ENCODE assay signal across 8 mouse cellular contexts in genomic region chr10:75950791-75951210, GRCm38 (mm10). TPM values are rescaled to one million over a fixed set of nuclear protein-coding genes. Genes with fewer than 3 reads are reported as not detected.
A peak's percentile ranks its signal among the peaks of the same experiment; 100 is the strongest.
DNase-seq lines count a peak whose midpoint lies in the region; ATAC-seq and TF ChIP-seq lines count a peak whose summit lies in the region.

No protein-coding gene starts in this region.

- H3K9ac ChIP-seq in heart, embryonic 13.5 days, result peak overlapping the region; percentile 83
- peak overlapping the region; percentile 40 for H3K9ac ChIP-seq in heart, postnatal 0 days (replicated peaks; ENCODE audit: low read depth, low read length)
- peak overlapping the region; percentile 41; the same call in 1 of the 2 replicates for H3K9ac ChIP-seq in liver, embryonic 11.5 days (ENCODE audit: low read depth, low read length)

- no peak overlapping the region for H3K27ac ChIP-seq in heart, embryonic 13.5 days (replicated peaks)
- H3K27ac ChIP-seq in heart, postnatal 0 days (ENCODE audit: low read depth), result no peak overlapping the region
- no peak overlapping the region for H3K27ac ChIP-seq in liver, embryonic 11.5 days (ENCODE audit: low read depth, low read length)

- no peaks in the 10 kb centered on the region for H3K9me3 ChIP-seq in heart, embryonic 13.5 days
- H3K9me3 ChIP-seq in heart, postnatal 0 days (replicated peaks; ENCODE audit: control insufficient read depth, low read length), result no peaks in the 10 kb centered on the region
- no peaks in the 10 kb centered on the region for H3K9me3 ChIP-seq in liver, embryonic 11.5 days (ENCODE audit: control insufficient read depth, low read length)

- peak; percentile 39 for ATAC-seq in heart, embryonic 13.5 days (ENCODE audit: extremely low read depth, insufficient number of reproducible peaks, low FRiP score, low TSS enrichment)
- peak; percentile 67 for ATAC-seq in heart, postnatal 0 days (ENCODE audit: insufficient read depth, low read depth)
- ATAC-seq in liver, embryonic 11.5 days (replicated peaks; ENCODE audit: low FRiP score), result peak; percentile 36

- peak overlapping the region; percentile 95 for H3K4me2 ChIP-seq in heart, embryonic 13.5 days
- H3K4me2 ChIP-seq in heart, postnatal 0 days (ENCODE audit: low read depth, low read length), result peak overlapping the region; percentile 94
- peak overlapping the region; percentile 81 for H3K4me2 ChIP-seq in liver, embryonic 11.5 days

- H3K36me3 ChIP-seq in heart, embryonic 13.5 days, result no peaks in the 10 kb centered on the region
- H3K36me3 ChIP-seq in heart, postnatal 0 days (replicated peaks; ENCODE audit: control insufficient read depth, insufficient read depth, low read length), result no peaks in the 10 kb centered on the region
- no peaks in the 10 kb centered on the region for H3K36me3 ChIP-seq in liver, embryonic 11.5 days (ENCODE audit: control insufficient read depth, insufficient read depth, low read length)

- intact Hi-C loops in left cerebral cortex, postnatal 25 days (cut with DNase I), result loop anchor here (1.0 to 5.0 kb wide), 5 partner anchors 54 to 364 kb away; no protein-coding TSS in a partner anchor

- under 1% methylated on average over 23 of the region's 23 CpGs for WGBS in heart, embryonic 13.5 days
- 2% methylated on average over 17 of the region's 23 CpGs for WGBS in heart, postnatal 0 days
- WGBS in liver, embryonic 11.5 days, result 5% methylated on average over 23 of the region's 23 CpGs

- no peak for TF ChIP-seq EP300 in heart, postnatal 0 days (IDR thresholded peaks at IDR 0.05; ENCODE audit: low read depth)

- peaks cover 56% of the 10 kb centered on the region for H3K27me3 ChIP-seq in heart, embryonic 13.5 days (replicated peaks)
- peaks cover 9% of the 10 kb centered on the region; the same call in 1 of the 2 replicates for H3K27me3 ChIP-seq in heart, postnatal 0 days (ENCODE audit: control insufficient read depth, insufficient read depth, low read length)
- H3K27me3 ChIP-seq in liver, embryonic 11.5 days (replicated peaks; ENCODE audit: control insufficient read depth, insufficient read depth, low read length), result peaks cover 10% of the 10 kb centered on the region

- no peak for DNase-seq in heart, postnatal 4 days
- DNase-seq in brain, adult 2 months (ENCODE audit: low read depth, low spot score), result peak; percentile 46
- DNase-seq in heart, postnatal 0 days (ENCODE audit: low spot score), result no peak
- DNase-seq in liver, embryonic 11.5 days (ENCODE audit: low spot score), result no peak
- peak; percentile 70 for DNase-seq in spleen, postnatal 36 days (ENCODE audit: low spot score in 2 of 2)
- no peak for DNase-seq in left cerebral cortex, postnatal 25 days (ENCODE audit: low spot score in 2 of 2)
- no peak for DNase-seq in urinary bladder, adult 2 months (ENCODE audit: low spot score)

- peaks cover 19% of the 10 kb centered on the region for H3K4me1 ChIP-seq in heart, embryonic 13.5 days
- peaks cover 6% of the 10 kb centered on the region; the same call in 1 of the 2 replicates for H3K4me1 ChIP-seq in heart, postnatal 0 days (ENCODE audit: control insufficient read depth, insufficient read depth)
- peaks cover 9% of the 10 kb centered on the region; the same call in 1 of the 2 replicates for H3K4me1 ChIP-seq in liver, embryonic 11.5 days (replicated peaks; ENCODE audit: control insufficient read depth, insufficient read depth, low read length)

- TF ChIP-seq CTCF in heart, postnatal 0 days (IDR thresholded peaks at IDR 0.05; ENCODE audit: low read depth), result no peak

- H3K4me3 ChIP-seq in heart, embryonic 13.5 days, result peak overlapping the region; percentile 58
- H3K4me3 ChIP-seq in heart, postnatal 0 days (ENCODE audit: low read depth, low read length), result peak overlapping the region; percentile 56
- peak overlapping the region; percentile 53 for H3K4me3 ChIP-seq in liver, embryonic 11.5 days (ENCODE audit: low read depth, low read length)

RNA-seq across cellular contexts. Expression of gene Gm5134, which starts 3.5 kb away (rescaled TPM):
- polyA plus RNA-seq in heart, embryonic 13.5 days (2015; fragmentation: Nextera tagmentation; extraction: Ambion mirVana), result not detected in 2 replicates
- total RNA-seq in heart, postnatal 4 days (2021), result not detected
- 4.9 TPM in 1 of 2 replicates, not detected in the other for total RNA-seq in heart, postnatal 0 days (2014; rRNA removed; ENCODE audit: low replicate concordance)
- polyA plus RNA-seq in heart, postnatal 0 days (2015; fragmentation: Nextera tagmentation; extraction: Ambion mirVana), result not detected in 2 replicates
- 0.06 and 0.22 TPM in 2 replicates for polyA plus RNA-seq in liver, embryonic 11.5 days (2014; fragmentation: Nextera tagmentation; extraction: Ambion mirVana)
- total RNA-seq in left cerebral cortex, postnatal 25 days (2021), result not detected
- 0.04 and 0.10 TPM in 2 replicates for polyA plus RNA-seq in urinary bladder, adult 2 months (2012; rRNA removed)

RNA-seq across cellular contexts. Expression of gene Vpreb3, which starts 7.9 kb away (rescaled TPM):
- polyA plus RNA-seq in heart, embryonic 13.5 days (2015; fragmentation: Nextera tagmentation; extraction: Ambion mirVana), result 0.25 and 0.41 TPM in 2 replicates
- total RNA-seq in heart, postnatal 4 days (2021), result not detected
- 1.3 TPM in 1 of 2 replicates, not detected in the other for total RNA-seq in heart, postnatal 0 days (2014; rRNA removed; ENCODE audit: low replicate concordance)
- polyA plus RNA-seq in heart, postnatal 0 days (2015; fragmentation: Nextera tagmentation; extraction: Ambion mirVana), result 0.22 and 0.73 TPM in 2 replicates
- 0.52 and 0.96 TPM in 2 replicates for polyA plus RNA-seq in liver, embryonic 11.5 days (2014; fragmentation: Nextera tagmentation; extraction: Ambion mirVana)
- not detected for total RNA-seq in left cerebral cortex, postnatal 25 days (2021)
- not detected in 2 replicates for polyA plus RNA-seq in urinary bladder, adult 2 months (2012; rRNA removed)

RNA-seq across cellular contexts. Expression of gene Gm867, which starts 10.3 kb away (rescaled TPM):
- 0.99 and 1.8 TPM in 2 replicates for polyA plus RNA-seq in heart, embryonic 13.5 days (2015; fragmentation: Nextera tagmentation; extraction: Ambion mirVana)
- not detected for total RNA-seq in heart, postnatal 4 days (2021)
- not detected in 2 replicates for total RNA-seq in heart, postnatal 0 days (2014; rRNA removed; ENCODE audit: low replicate concordance)
- polyA plus RNA-seq in heart, postnatal 0 days (2015; fragmentation: Nextera tagmentation; extraction: Ambion mirVana), result 0.31 and 0.32 TPM in 2 replicates
- 3.2 and 3.4 TPM in 2 replicates for polyA plus RNA-seq in liver, embryonic 11.5 days (2014; fragmentation: Nextera tagmentation; extraction: Ambion mirVana)
- not detected for total RNA-seq in left cerebral cortex, postnatal 25 days (2021)
- not detected in 2 replicates for polyA plus RNA-seq in urinary bladder, adult 2 months (2012; rRNA removed)

RNA-seq across cellular contexts. Expression of gene Mmp11, which starts 14.5 kb away (rescaled TPM):
- polyA plus RNA-seq in heart, embryonic 13.5 days (2015; fragmentation: Nextera tagmentation; extraction: Ambion mirVana), result 28.6 and 30.7 TPM in 2 replicates
- total RNA-seq in heart, postnatal 4 days (2021), result 10 to 100 TPM in 1 of 2 experiments, 1 to 10 TPM in 1; 10.0 to 12.7 TPM
- total RNA-seq in heart, postnatal 0 days (2014; rRNA removed; ENCODE audit: low replicate concordance), result 13.7 and 29.4 TPM in 2 replicates
- 12.6 and 15.4 TPM in 2 replicates for polyA plus RNA-seq in heart, postnatal 0 days (2015; fragmentation: Nextera tagmentation; extraction: Ambion mirVana)
- polyA plus RNA-seq in liver, embryonic 11.5 days (2014; fragmentation: Nextera tagmentation; extraction: Ambion mirVana), result 15.2 and 16.6 TPM in 2 replicates
- total RNA-seq in left cerebral cortex, postnatal 25 days (2021), result 1 to 10 TPM; 1.1 to 1.7 TPM
- 18.8 and 20.1 TPM in 2 replicates for polyA plus RNA-seq in urinary bladder, adult 2 months (2012; rRNA removed)

RNA-seq across cellular contexts. Expression of gene Chchd10, which starts 17.9 kb away (rescaled TPM):
- polyA plus RNA-seq in heart, embryonic 13.5 days (2015; fragmentation: Nextera tagmentation; extraction: Ambion mirVana), result 463 and 524 TPM in 2 replicates
- 100 to 1,000 TPM; 882 to 898 TPM for total RNA-seq in heart, postnatal 4 days (2021)
- 1,554 and 1,749 TPM in 2 replicates for total RNA-seq in heart, postnatal 0 days (2014; rRNA removed; ENCODE audit: low replicate concordance)
- polyA plus RNA-seq in heart, postnatal 0 days (2015; fragmentation: Nextera tagmentation; extraction: Ambion mirVana), result 1,293 and 1,345 TPM in 2 replicates
- 103 and 113 TPM in 2 replicates for polyA plus RNA-seq in liver, embryonic 11.5 days (2014; fragmentation: Nextera tagmentation; extraction: Ambion mirVana)
- 100 to 1,000 TPM; 372 to 390 TPM for total RNA-seq in left cerebral cortex, postnatal 25 days (2021)
- polyA plus RNA-seq in urinary bladder, adult 2 months (2012; rRNA removed), result 140 and 179 TPM in 2 replicates

Comparison
In these comparisons a context has a peak if more than half of its experiments do, and no peak if none do; other contexts are left out.
1. DNase-seq: peak in brain, adult 2 months (single experiment) and spleen, postnatal 36 days (2 of 2); none in heart, postnatal 4 days (single experiment), heart, postnatal 0 days (single experiment), liver, embryonic 11.5 days (single experiment), left cerebral cortex, postnatal 25 days (0 of 2) and urinary bladder, adult 2 months (single experiment).
2. Peak in every context shown above with its lines, with median percentiles within 50 percentile points of each other: ATAC-seq, H3K4me2 ChIP-seq, H3K4me3 ChIP-seq and H3K9ac ChIP-seq.